Mouse (Mus musculus): Measurements from ENCODE around the gene Slc30a1.

- TF ChIP-seq CTCF (IDR thresholded peaks at IDR 0.05; ENCODE audit: low read depth, low read length) (no peak), POLR2AphosphoS5 (IDR thresholded peaks at IDR 0.05; ENCODE audit: insufficient replicate concordance, low read depth, low read length) (no peak), GATA1 (IDR thresholded peaks at IDR 0.05; ENCODE audit: borderline replicate concordance, low read length) (no peak), TAL1 (conservative IDR thresholded peaks at IDR 0.05; ENCODE audit: low read depth, low read length) (no peak), GATA2 (IDR thresholded peaks at IDR 0.05; ENCODE audit: borderline replicate concordance, low read depth, low read length) (no peak)
These were observed 28.9 kb upstream of the Slc30a1 start for GRCm38 (mm10) chr1:191877681-191878080.
